Mouse (Mus musculus) testis, adult 2 months (tissue): ENCODE data around the gene Nexn.
"Not testable (repeated sequence)": the region's sequence is repeated elsewhere in the genome, so short reads cannot be mapped to it uniquely, and the experiment has no call there.

Experiments
- CTCF ChIP-seq: fragments of 200-500 bp; IDR thresholded peaks from 2 replicates; pipeline ENCODE4 v1.5.1; 2012; ENCODE audit warnings: low read depth, mild to moderate bottlenecking, inconsistent platforms, low read length, moderate library complexity; ENCODE audit not compliant: control insufficient read depth, insufficient read depth, insufficient replicate concordance
- POLR2A ChIP-seq: fragments of 200-500 bp; IDR thresholded peaks from 2 replicates; pipeline ENCODE4 v1.6.1; 2012; ENCODE audit warnings: low read depth, mild to moderate bottlenecking, inconsistent platforms, low read length, moderate library complexity; ENCODE audit not compliant: control insufficient read depth

GRCm38 (mm10) chr3:152314666-152315065, 48.5 kb upstream of the Nexn start:
- TF ChIP-seq CTCF, POLR2A: not testable (repeated sequence)
